Mouse (Mus musculus) gastrocnemius, adult 18-20 months (tissue): ENCODE data around the gene Snx32. TPM values are rescaled to one million over a fixed set of nuclear protein-coding genes. Genes with fewer than 3 reads are reported as not detected.
A peak's percentile ranks its signal among the peaks of the same experiment; 100 is the strongest.

Experiments
- DNase-seq: peaks from one replicate; pipeline ENCODE4 v3.0.0; 2021; ENCODE audit warnings: low spot score
- total RNA-seq, 2 experiments: library from RNA; stranded (reverse); gene quantifications; 2 replicates each; pipeline ENCODE4 v1.2.3; 2021

Snx32 gene
- total RNA-seq, 2 experiments from 2014 or later = 5.5 to 5.8 TPM

DNA sequence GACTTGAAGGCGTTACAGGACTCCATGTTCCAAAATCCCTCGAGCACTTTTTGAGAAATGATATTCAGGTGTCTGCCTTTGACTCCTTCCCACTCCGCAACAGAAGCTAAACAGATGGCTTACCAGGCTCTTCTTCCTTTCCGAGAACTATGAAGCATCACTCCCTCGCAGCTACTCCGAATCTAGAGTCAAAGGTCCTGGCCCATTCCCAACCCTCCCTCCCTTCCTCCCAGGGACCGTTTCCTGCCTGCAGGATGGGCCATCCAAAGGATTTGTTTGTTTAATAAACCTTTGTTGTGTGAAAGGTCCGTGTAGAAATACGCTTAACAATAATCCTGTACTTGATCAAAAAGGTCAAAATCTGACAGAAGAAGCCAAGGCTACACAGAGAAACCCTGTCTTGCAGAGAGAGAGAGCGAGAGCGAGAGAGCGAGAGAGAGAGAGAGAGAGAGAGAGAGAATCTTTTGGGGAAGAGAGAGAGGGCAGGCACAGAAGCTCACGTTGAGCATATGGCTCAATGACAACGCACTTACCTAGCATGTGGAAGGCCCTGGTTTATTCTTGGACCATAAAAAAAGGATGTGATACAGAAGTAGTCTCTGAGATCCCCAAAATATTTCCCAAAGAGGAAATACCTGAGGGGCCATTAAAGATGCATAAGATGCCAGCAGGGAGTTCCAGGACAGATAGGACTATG, 52.4 kb downstream of the Snx32 start, which contains the start of gene Ccdc85b:
TSS of gene Ccdc85b (minus strand) at position 149 of the 697 bp plus-strand sequence.
- DNase-seq = no peak

GRCm38 (mm10) chr19:5456922-5457745, 53.2 kb downstream of the Snx32 start:
- peak; percentile 95 for DNase-seq

GRCm38 (mm10) chr19:5456241-5456921, 54.0 kb downstream of the Snx32 start:
- DNase-seq = no peak

DNA sequence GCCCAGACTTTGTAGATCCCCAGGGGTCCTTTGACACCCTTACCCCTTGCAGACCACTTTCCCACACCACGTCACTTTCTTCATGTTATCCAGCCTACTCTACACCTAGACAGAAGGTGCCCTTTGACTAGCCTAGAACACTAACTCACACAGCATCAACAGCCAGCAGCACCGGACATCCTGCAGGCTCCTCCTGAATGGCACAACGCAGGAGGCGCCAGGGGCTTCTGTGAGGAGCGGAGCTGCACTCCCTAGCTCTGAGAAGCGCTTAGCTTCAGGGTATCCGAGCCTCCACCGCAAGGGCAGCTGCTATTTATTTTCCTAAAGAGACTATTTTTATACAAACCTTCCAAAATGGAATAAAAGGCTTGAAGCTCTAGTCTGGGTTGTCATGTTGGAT, 54.8 kb downstream of the Snx32 start:
- no peak for DNase-seq

DNA sequence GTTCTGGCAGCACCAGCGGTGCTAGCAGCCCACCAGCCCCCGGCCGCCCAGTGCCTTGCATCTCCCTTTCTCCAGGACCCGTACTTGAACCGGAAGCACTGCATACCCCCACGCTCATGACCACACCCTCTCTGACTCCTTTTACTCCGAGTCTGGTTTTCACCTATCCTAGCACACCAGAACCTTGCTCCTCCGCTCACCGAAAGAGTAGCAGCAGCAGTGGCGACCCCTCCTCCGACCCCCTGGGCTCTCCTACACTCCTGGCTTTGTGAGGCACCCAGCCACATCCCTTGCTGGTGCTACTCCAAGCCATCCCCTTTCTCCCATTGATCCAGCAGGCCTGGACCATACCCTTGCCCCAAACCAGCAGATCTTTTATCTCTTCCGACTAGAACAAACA, 55.3 kb downstream of the Snx32 start:
- no peak for DNase-seq

DNA sequence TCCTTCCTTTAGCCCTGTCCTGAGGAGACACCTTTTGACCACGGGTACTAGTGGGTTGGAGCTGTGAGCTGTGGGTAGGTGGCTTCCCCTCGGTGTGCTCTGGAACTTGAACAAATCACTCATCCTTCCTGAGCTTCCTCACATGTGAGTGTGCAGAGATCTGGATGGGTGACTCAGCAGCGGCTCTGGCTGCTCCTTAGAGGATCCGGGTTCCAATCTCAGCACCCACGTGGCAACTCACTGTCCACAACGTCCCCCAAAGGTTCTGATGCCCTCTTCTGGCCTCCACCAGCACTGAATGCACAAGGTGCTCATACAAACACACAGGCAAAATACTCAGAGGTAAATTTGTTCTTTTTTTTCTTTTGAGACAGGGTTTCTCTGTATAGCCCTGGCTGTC, 58.6 kb downstream of the Snx32 start:
- no peak for DNase-seq

GRCm38 (mm10) chr19:5449673-5450072, 60.7 kb downstream of the Snx32 start:
- DNase-seq = no peak

DNA sequence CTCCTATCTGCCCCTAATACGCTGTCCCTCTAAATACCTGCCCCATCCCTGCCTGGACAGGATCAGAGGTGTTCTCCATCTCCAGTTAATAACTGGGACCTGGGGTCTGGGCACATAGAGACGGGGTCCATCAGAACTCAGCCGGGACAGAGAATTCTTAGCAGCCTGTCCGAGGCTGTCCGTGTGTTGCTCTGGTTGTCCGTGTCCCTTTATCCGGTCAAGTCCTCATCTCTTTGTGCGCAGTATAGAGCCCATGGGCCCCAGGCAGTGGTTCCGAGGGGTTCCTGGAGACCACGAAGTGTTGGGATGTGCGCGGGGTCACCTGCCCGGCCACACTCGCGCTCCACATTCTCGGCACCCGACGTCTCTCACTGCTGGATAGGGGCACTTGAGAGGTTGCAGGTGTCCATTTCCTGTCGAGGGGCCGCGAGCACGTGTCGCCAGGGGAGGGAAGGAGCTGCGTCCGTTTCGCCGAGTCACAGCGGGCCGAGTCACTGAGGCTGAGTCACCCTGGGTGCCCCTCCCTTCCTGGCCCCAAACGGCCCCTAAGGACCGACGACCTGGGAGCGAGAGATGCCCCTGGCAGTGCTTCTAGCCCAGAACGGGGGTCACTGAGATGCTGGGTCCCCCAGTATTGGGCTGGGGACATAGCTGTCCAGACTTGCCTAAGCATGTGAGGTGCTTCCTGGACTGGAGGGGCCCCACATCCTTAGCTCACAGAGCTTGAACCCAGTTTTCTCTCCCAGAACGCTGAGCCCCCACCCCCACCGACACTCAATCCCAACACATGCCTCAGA, 61.8 kb downstream of the Snx32 start:
- DNase-seq = no peak

DNA sequence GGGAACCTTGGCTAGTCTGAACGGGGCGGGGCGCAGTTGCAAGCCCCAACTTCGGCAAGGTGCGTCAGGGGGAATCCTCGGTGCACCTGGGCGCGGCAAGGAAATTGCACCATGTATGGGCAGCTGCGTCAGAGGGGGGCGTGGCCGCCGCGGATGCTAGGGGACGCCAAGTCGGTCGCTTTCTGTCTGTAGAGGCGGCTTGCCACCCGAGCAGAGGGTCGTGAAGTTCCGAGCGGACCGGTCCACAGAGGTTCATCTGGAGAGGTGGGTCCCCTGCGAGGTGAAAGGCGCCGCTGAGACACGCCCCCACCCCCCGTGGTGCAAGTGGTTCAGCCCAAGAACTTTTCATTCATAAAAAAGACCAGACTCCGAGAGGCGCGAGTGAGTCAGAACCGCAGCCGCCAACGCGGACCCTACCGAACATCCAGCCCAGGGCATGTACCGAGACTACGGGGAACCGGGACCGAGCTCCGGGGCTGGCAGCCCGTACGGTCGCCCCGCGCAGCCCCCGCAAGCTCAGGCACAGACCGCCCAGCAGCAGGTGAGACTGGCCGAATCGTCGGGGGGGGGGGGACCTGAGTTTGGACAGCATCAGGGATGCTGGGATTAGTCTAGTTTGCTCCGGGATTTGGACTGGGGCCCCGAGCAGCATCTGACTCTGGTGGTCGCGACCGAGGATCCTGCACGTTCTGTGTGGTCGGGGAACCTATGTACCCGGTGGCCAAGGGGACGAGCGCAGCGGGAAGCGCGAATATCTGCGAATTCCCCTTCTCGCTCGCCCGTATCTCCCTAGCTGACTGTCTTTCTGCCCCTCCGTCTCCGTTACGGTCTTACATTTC, 62.6 kb downstream of the Snx32 start, which contains the start of gene Fosl1:
TSS of gene Fosl1 (plus strand) at position 33 of the 839 bp plus-strand sequence.
- DNase-seq = peak; percentile 45

GRCm38 (mm10) chr19:5445747-5446146, 64.6 kb downstream of the Snx32 start:
- DNase-seq = no peak

- no peak for DNase-seq
Observed at GRCm38 (mm10) chr19:5444954-5445353, 65.4 kb downstream of the Snx32 start.

GRCm38 (mm10) chr19:5444371-5444908, 65.9 kb downstream of the Snx32 start:
- DNase-seq = no peak

Other genes with a start within 250 kb of the Snx32 start
- gene Pacs1, start 237.4 kb downstream of the Snx32 start, total RNA-seq = 1 to 10 TPM; 6.5 to 8.2 TPM
- 10 to 100 TPM; 66.7 to 68.2 TPM for gene Sf3b2, start 215.1 kb downstream of the Snx32 start, total RNA-seq
- not detected for gene Gal3st3, start 212.2 kb downstream of the Snx32 start, total RNA-seq
- not detected for gene Catsper1, start 174.8 kb downstream of the Snx32 start, total RNA-seq
- 10 to 100 TPM; 47.6 to 50.7 TPM for gene Cst6, start 161.0 kb downstream of the Snx32 start, total RNA-seq
- gene Eif1ad, start 143.8 kb downstream of the Snx32 start, total RNA-seq = 10 to 100 TPM; 16.3 to 16.5 TPM
- gene Banf1, start 143.4 kb downstream of the Snx32 start, total RNA-seq = 100 to 1,000 TPM; 127 to 128 TPM
- gene Sart1, start 121.8 kb downstream of the Snx32 start, total RNA-seq = 10 to 100 TPM; 36.5 to 38.8 TPM
- gene Tsga10ip, start 108.0 kb downstream of the Snx32 start, total RNA-seq = 1 to 10 TPM; 1.2 to 1.3 TPM
- gene Drap1, start 85.6 kb downstream of the Snx32 start, total RNA-seq = 100 to 1,000 TPM; 587 to 651 TPM
- gene AI837181, start 85.4 kb downstream of the Snx32 start, total RNA-seq = 10 to 100 TPM; 32.9 to 36.2 TPM
- gene Fosl1, start 63.0 kb downstream of the Snx32 start, total RNA-seq = under 1 TPM; 0.17 to 0.34 TPM
- 1 to 10 TPM; 4.0 to 5.1 TPM for gene Ccdc85b, start 52.6 kb downstream of the Snx32 start, total RNA-seq
- 10 to 100 TPM; 33.7 to 38.5 TPM for gene Fibp, start 49.9 kb downstream of the Snx32 start, total RNA-seq
- gene Ctsw, start 42.0 kb downstream of the Snx32 start, total RNA-seq = not detected
- 1 to 10 TPM; 4.0 to 5.6 TPM for gene Efemp2, start 36.6 kb downstream of the Snx32 start, total RNA-seq
- gene Mus81, start 22.1 kb downstream of the Snx32 start, total RNA-seq = 10 to 100 TPM; 18.3 to 22.1 TPM
- 10 to 100 TPM; 48.4 to 74.2 TPM for gene Cfl1, start 20.1 kb downstream of the Snx32 start, total RNA-seq
- under 1 TPM; 0.21 to 0.30 TPM for gene 1700020D05Rik, start 6.8 kb downstream of the Snx32 start, total RNA-seq
- gene Ovol1, start 50.1 kb upstream of the Snx32 start, total RNA-seq = not detected
- gene Ap5b1, start 57.5 kb upstream of the Snx32 start, total RNA-seq = 1 to 10 TPM; 1.7 to 2.5 TPM
- 10 to 100 TPM; 40.7 to 50.1 TPM for gene Rnaseh2c, start 91.3 kb upstream of the Snx32 start, total RNA-seq
- gene Kat5, start 99.7 kb upstream of the Snx32 start, total RNA-seq = 10 to 100 TPM; 24.0 to 26.0 TPM
- 10 to 100 TPM; 14.6 to 19.3 TPM for gene Rela, start 126.9 kb upstream of the Snx32 start, total RNA-seq
- gene Sipa1, start 153.2 kb upstream of the Snx32 start, total RNA-seq = 1 to 10 TPM; 5.6 to 8.2 TPM
- gene Map3k11, start 178.2 kb upstream of the Snx32 start, total RNA-seq = 1 to 10 TPM; 8.6 to 9.4 TPM
- gene Pcnx3, start 178.4 kb upstream of the Snx32 start, total RNA-seq = 10 to 100 TPM; 12.5 to 13.8 TPM
- gene Kcnk7, start 193.8 kb upstream of the Snx32 start, total RNA-seq = not detected
- 100 to 1,000 TPM; 210 to 241 TPM for gene Ehbp1l1, start 215.8 kb upstream of the Snx32 start, total RNA-seq
- gene Fam89b, start 219.1 kb upstream of the Snx32 start, total RNA-seq = 10 to 100 TPM; 20.1 to 21.3 TPM
- 10 to 100 TPM; 41.4 to 45.4 TPM for gene Ltbp3, start 230.4 kb upstream of the Snx32 start, total RNA-seq